Mouse (Mus musculus): ENCODE measurements around the gene Myo1e.

Myo1e gene

DNA sequence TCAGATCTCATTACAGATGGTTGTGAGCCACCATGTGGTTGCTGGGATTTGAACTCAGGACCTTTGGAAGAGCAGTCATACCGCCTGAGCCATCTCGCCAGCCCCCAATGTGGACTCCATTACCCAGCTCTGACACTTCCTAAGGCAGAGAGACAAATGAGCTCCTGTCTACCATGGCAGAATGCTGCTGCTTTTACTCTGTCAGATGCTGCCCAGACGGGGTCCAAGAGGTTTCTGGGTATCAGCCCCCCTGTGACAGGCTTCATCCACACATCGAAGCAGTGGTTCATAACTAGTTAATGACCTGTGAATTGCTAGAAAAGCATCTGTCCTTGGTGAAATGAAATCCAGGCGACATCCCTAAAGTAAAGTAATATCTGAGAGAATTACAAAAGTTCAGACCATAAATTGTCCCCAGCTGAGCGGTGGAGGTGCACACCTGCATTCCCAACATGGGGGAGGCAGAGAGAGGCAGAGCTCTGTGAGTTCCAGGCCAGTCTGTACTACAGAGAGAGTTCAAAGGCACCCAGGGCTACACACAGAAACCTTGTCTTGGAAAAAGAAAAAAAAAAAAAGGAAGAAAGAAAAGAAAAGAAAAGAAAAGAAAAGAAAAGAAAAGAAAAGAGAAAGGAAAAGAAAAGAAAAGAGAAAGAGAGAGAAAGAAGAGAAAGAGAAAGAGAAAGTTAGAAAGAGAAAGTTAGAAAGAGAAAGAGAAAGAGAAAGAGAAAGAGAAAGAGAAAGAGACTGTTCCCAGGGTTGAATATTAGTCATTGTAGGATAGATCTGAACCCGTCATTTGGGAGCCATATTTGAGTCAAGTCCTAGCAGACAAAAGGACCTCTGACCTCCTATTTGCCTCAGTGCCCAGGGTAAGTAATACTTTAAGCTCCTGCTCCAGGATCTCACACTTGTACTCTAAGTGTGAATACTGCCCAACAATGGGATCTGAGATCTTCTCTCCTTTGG, 172.6 kb downstream of the Myo1e start:
- no peak for DNase-seq

- peak; percentile 90 for DNase-seq
Measured at GRCm38 (mm10) chr9:70382091-70382490, 174.9 kb downstream of the Myo1e start.

- no peak for DNase-seq
Measured at GRCm38 (mm10) chr9:70383750-70384149, 176.6 kb downstream of the Myo1e start.

DNA sequence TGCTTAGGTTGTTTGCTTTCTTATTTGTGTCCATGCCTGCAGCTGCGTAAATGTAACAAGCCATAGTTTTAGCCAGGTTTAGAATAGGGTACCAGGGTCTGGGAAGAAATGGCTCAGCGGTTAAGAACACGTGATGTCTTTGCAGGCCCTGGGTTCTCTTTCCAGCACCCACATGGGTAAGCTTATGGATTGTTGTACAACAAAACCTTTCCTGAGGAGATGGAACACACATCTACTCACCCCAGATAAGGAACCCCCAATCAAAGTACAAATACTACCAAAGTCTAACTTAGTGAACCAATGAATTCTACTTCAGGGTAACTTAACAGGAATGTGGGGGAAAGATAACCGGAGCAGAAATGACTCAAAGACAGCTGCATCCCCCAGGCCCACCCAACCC, 177.3 kb downstream of the Myo1e start:
- no peak for DNase-seq

GRCm38 (mm10) chr9:70384958-70385728, 178.0 kb downstream of the Myo1e start:
- DNase-seq: no peak

- DNase-seq: peak; percentile 93
Measured at GRCm38 (mm10) chr9:70387410-70388119, 180.4 kb downstream of the Myo1e start.

GRCm38 (mm10) chr9:70389548-70389947, 182.4 kb downstream of the Myo1e start:
- no peak for DNase-seq

DNA sequence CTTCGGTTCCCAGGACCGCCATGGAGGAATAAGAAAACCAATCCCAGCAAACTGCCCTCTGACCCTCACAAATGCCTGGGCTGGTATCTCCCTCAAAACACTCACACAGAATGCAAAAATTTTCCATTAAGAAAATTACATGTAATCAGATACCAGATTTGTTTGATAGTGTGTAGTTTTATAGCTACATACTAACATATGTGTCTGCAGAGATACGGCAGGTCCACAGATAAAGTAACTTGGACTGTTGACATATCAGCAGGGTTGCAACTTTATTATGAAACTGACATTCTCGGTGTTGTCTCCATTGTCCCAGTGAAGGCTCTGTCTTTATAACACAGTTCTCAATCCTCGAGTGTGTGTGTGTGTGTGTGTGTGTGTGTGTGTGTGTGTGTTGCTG, 183.9 kb downstream of the Myo1e start:
- no peak for DNase-seq

GRCm38 (mm10) chr9:70391660-70392562, 184.8 kb downstream of the Myo1e start:
- DNase-seq: no peak

DNA sequence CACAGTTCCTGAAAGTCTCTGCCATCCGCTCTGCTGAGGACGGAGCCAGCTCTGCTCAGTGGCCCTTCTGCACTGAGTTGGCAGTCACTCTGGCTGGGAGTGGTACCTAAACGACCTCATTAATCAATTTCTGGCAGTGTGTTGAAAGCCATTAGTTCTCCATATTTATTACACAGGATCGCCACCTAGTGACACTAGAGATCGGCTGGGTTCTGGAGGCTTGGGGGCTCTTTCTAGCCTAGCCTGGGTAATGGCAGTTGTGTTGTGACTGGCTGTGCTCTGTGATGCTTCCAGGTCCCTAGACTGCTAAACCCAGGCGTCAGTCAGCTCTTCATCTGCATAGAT, 185.4 kb downstream of the Myo1e start:
- no peak for DNase-seq

GRCm38 (mm10) chr9:70395617-70396016, 188.5 kb downstream of the Myo1e start:
- no peak for DNase-seq

DNA sequence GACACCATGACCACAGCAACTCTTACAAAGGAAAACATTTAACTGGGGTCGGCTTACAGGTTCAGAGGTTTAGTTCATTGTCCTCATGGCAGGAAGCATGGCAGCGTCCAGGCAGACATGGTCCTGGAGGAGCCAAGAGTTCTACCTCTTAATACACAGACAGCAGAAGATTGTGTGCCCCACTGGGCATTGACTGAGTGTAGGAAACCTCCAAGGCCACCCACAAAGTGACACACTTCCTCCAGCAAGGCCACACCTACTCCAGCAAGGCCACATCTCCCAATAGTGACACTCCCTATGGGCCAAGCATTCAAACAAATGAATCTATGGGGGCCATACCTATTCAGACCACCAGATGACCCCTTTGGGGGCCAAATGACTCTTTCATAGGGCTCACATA, 188.9 kb downstream of the Myo1e start:
- DNase-seq: no peak

DNA sequence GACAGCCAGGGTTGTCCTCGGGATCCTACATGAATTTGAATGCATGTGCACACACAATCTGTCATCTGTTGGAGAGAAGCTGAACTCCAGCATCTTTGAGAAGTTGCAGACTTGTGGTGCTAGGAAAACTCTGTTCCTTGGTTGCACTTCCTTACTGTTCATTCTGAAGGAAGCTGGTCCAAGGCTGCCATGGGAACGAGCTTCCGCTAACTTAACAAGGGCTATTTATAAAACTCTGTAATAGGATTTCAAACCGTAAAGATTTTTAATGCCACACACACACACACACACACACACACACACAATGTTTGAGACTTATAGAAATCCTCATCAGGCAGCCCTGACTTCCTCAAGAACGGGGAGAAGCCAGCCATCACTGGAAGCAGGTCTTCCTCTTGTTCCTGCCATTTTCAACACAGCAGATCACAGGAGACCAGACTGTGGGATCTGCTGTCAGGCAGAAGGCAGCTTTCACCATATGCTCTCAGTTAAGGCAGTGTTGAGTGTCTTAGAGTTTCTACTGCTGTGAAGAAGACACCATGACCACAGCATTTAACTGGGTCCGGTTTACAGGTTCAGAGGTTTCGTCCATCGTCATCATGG, 194.9 kb downstream of the Myo1e start:
- DNase-seq: no peak

- DNase-seq: no peak
Measured at GRCm38 (mm10) chr9:70406596-70406995, 199.4 kb downstream of the Myo1e start.

GRCm38 (mm10) chr9:70408791-70409190, 201.6 kb downstream of the Myo1e start:
- DNase-seq: no peak

- DNase-seq: no peak
Measured at GRCm38 (mm10) chr9:70409743-70410142, 202.6 kb downstream of the Myo1e start.

GRCm38 (mm10) chr9:70410668-70411067, 203.5 kb downstream of the Myo1e start:
- no peak for DNase-seq

- no peak for DNase-seq
Measured at GRCm38 (mm10) chr9:70413038-70413437, 205.9 kb downstream of the Myo1e start.

- no peak for DNase-seq
Measured at GRCm38 (mm10) chr9:70416412-70416811, 209.3 kb downstream of the Myo1e start.

DNA sequence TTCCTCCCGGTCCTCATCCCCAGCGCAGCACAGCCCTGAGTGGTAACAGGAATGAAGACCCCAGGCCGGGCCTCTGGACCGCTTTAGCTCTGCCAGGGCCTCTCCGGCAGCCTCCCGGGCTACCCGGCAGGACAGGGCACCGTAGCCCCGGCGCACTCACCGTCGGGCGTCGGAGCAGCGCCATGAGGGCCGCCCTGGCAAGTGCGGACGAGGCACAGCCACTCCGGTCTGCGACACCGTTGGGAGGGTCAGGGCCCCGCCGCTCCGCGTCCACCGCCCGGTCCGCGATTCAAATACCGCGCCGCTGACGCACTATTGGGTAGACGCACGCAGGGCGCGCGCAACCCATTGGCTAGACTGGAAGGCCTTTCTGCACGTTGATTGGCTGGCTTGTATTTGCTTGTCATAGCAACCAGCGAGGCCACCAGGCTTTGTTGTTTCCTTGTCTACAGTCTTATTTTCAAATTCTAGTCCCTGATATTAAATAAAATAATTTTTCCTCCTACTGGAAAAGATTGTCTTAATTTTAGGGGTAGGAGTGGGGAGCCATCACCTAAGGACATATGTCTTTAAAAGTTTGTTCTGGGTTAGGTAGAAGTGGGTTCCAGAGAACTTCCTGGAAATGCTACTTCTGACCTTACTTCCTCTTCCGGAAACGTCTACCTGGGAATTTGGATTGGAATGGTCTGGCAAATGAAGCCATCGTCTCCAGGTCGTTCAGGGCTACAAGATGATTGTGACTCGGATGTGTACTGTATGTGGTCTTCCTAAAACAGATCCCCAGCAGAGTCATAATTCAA, 214.3 kb downstream of the Myo1e start, which contains the start of gene Ccnb2:
TSS of gene Ccnb2 (minus strand) at position 291 of the 800 bp plus-strand sequence.
- DNase-seq: peak; percentile 99

DNA sequence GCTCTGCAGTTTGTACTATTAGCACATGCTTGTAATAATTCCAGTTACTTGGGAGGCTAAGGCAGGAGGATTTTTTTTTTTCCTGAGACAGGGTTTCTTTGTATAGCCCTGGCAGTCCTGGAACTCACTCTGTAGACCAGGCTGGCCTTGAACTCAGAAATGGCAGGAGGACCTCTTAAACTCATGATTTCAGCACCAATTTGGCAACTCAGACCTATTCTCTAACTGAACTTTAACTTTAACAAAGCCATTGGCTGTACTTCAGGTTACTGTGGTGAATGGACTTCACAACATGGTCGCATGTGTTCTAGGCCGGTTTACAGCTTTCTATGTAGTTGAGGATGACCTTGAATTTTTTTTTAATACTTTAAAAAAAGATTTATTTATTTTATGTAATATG, 215.5 kb downstream of the Myo1e start:
- DNase-seq: no peak

All from heart, adult 11 months (tissue).